Mouse (Mus musculus) erythroblast, embryonic 14.5 days (primary cell): Measurements from ENCODE around the gene Pitpna. TPM values are rescaled to one million over a fixed set of nuclear protein-coding genes. Genes with fewer than 3 reads are reported as not detected.

Experiments
- H3K27me3 ChIP-seq: 2 replicates; pipeline ENCODE4 v1.6.1; 2012; ENCODE audit warnings: inconsistent platforms; ENCODE audit not compliant: control insufficient read depth
- H3K36me3 ChIP-seq: 2 replicates; pipeline ENCODE4 v1.6.1; 2012; ENCODE audit warnings: mild to moderate bottlenecking, inconsistent platforms; ENCODE audit not compliant: control insufficient read depth
- H3K4me1 ChIP-seq: 2 replicates; pipeline ENCODE4 v1.6.1; 2012; ENCODE audit warnings: inconsistent platforms; ENCODE audit not compliant: control insufficient read depth
- H3K4me3 ChIP-seq: replicated peaks from 2 replicates; pipeline ENCODE3; 2012; ENCODE audit warnings: moderate library complexity, mild to moderate bottlenecking, inconsistent platforms
- H3K9me3 ChIP-seq: 2 replicates; pipeline ENCODE4 v1.6.1; 2012; ENCODE audit warnings: low read length, inconsistent platforms, mixed read lengths; ENCODE audit not compliant: control insufficient read depth
- GATA1 ChIP-seq: IDR thresholded peaks from 2 replicates; pipeline ENCODE4 v1.6.1; 2012; ENCODE audit warnings: low read length, inconsistent platforms, mixed read lengths
- TAL1 ChIP-seq: IDR thresholded peaks from 3 replicates; pipeline ENCODE4 v1.6.1; 2012; ENCODE audit warnings: low read length, inconsistent platforms, mixed read lengths
- polyA plus RNA-seq: library from polyadenylated mRNA; stranded (reverse); fragments of >175 nt; gene quantifications from 2 replicates; pipeline ENCODE4 v1.2.3, GENCODE M21; 2012

Gene Pitpna
- polyA plus RNA-seq, 1 experiment, result 2.7 TPM

- no peaks in the 10 kb centered on the region for H3K27me3 ChIP-seq
- no peaks in the 10 kb centered on the region for H3K9me3 ChIP-seq
- peak overlapping the region; percentile 80 for H3K4me3 ChIP-seq
- TF ChIP-seq TAL1 (no peak), GATA1 (no peak)
- H3K36me3 ChIP-seq, result peaks cover 48% of the 10 kb centered on the region
- peaks cover 55% of the 10 kb centered on the region for H3K4me1 ChIP-seq
Measured at GRCm38 (mm10) chr11:75656621-75657590, 69.0 kb downstream of the Pitpna start.

GRCm38 (mm10) chr11:75657841-75658240 lies 69.9 kb downstream of the Pitpna start:
- no peak overlapping the region for H3K4me3 ChIP-seq
- no peaks in the 10 kb centered on the region for H3K9me3 ChIP-seq
- peaks cover 57% of the 10 kb centered on the region for H3K36me3 ChIP-seq
- peaks cover 46% of the 10 kb centered on the region for H3K4me1 ChIP-seq
- no peak for TF ChIP-seq TAL1
- no peak for TF ChIP-seq GATA1
- H3K27me3 ChIP-seq, result no peaks in the 10 kb centered on the region

GRCm38 (mm10) chr11:75658311-75658710 lies 70.4 kb downstream of the Pitpna start:
- H3K4me1 ChIP-seq, result peaks cover 41% of the 10 kb centered on the region
- no peak overlapping the region for H3K4me3 ChIP-seq
- no peak for TF ChIP-seq GATA1
- no peak for TF ChIP-seq TAL1
- H3K36me3 ChIP-seq, result peaks cover 60% of the 10 kb centered on the region
- H3K9me3 ChIP-seq, result no peaks in the 10 kb centered on the region
- H3K27me3 ChIP-seq, result no peaks in the 10 kb centered on the region

- H3K4me1 ChIP-seq, result peaks cover 33% of the 10 kb centered on the region
- TF ChIP-seq TAL1 (no peak), GATA1 (no peak)
- no peak overlapping the region for H3K4me3 ChIP-seq
- H3K36me3 ChIP-seq, result peaks cover 60% of the 10 kb centered on the region
- H3K27me3 ChIP-seq, result no peaks in the 10 kb centered on the region
- no peaks in the 10 kb centered on the region for H3K9me3 ChIP-seq
Measured at GRCm38 (mm10) chr11:75658996-75659750, 71.3 kb downstream of the Pitpna start.

GRCm38 (mm10) chr11:75660081-75660590 lies 72.2 kb downstream of the Pitpna start:
- Histone ChIP-seq H3K9me3 (no peaks in the 10 kb centered on the region), H3K27me3 (no peaks in the 10 kb centered on the region), H3K4me3 (no peak overlapping the region), H3K36me3 (peaks cover 65% of the 10 kb centered on the region), H3K4me1 (peaks cover 23% of the 10 kb centered on the region)
- TF ChIP-seq GATA1 (no peak), TAL1 (no peak)

GRCm38 (mm10) chr11:75660941-75661800 lies 73.3 kb downstream of the Pitpna start:
- Histone ChIP-seq H3K4me1 (peaks cover 13% of the 10 kb centered on the region), H3K9me3 (no peaks in the 10 kb centered on the region), H3K27me3 (no peaks in the 10 kb centered on the region), H3K4me3 (no peak overlapping the region), H3K36me3 (peaks cover 75% of the 10 kb centered on the region)
- TF ChIP-seq GATA1 (no peak), TAL1 (no peak)

GRCm38 (mm10) chr11:75662131-75662530 lies 74.2 kb downstream of the Pitpna start:
- Histone ChIP-seq H3K9me3 (no peaks in the 10 kb centered on the region), H3K4me1 (peaks cover 9% of the 10 kb centered on the region), H3K36me3 (peaks cover 83% of the 10 kb centered on the region)

GRCm38 (mm10) chr11:75666296-75666695 lies 78.4 kb downstream of the Pitpna start:
- H3K36me3 ChIP-seq, result peaks cover 82% of the 10 kb centered on the region
- H3K4me1 ChIP-seq, result peaks cover 6% of the 10 kb centered on the region

More at GRCm38 (mm10) chr11:75662131-75662530, 74.2 kb downstream of the Pitpna start:
- Histone ChIP-seq H3K4me3 (no peak overlapping the region), H3K27me3 (no peaks in the 10 kb centered on the region)
- no peak for TF ChIP-seq GATA1
- TF ChIP-seq TAL1, result no peak

More at GRCm38 (mm10) chr11:75666296-75666695, 78.4 kb downstream of the Pitpna start:
- H3K4me3 ChIP-seq, result no peak overlapping the region
- H3K27me3 ChIP-seq, result no peaks in the 10 kb centered on the region
- TF ChIP-seq GATA1, result no peak
- no peaks in the 10 kb centered on the region for H3K9me3 ChIP-seq
